Mouse (Mus musculus) liver, embryonic 14.5 days (tissue): ENCODE data around the gene Cables2.

Source experiments
- CTCF ChIP-seq: IDR thresholded peaks from 2 replicates; pipeline ENCODE4 v1.5.1; 2016; ENCODE audit warnings: antibody characterized with exemption, low read depth, control low read depth
- EP300 ChIP-seq: IDR thresholded peaks from 2 replicates; pipeline ENCODE4 v1.6.1; 2016; ENCODE audit warnings: antibody characterized with exemption, low read depth

- TF ChIP-seq CTCF: no peak
- no peak for TF ChIP-seq EP300
Observed at GRCm38 (mm10) chr2:180234980-180235379, 38.3 kb downstream of the Cables2 start.
